Comparison of ENCODE assay signal across 11 mouse cellular contexts in genomic region chr15:100144854-100145824, GRCm38 (mm10).
DNase-seq lines count a peak whose midpoint lies in the region; ATAC-seq and TF ChIP-seq lines count a peak whose summit lies in the region.
"Had no signal": no experiment of that assay in that cellular context is flagged by ENCODE, and none has a peak within 500 bp of the region (broad histone marks: within the 10 kb centered on the region; RNA-seq: fewer than 3 reads in every experiment).

No protein-coding gene starts in this region.

- ATAC-seq in hindbrain, embryonic 15.5 days (ENCODE audit: low FRiP score, low read depth): no peak
- no peak for ATAC-seq in midbrain, postnatal 0 days (ENCODE audit: low FRiP score)
- ATAC-seq in midbrain, embryonic 15.5 days (replicated peaks): no peak
- ATAC-seq in stomach, postnatal 0 days (ENCODE audit: low FRiP score, low TSS enrichment): peak; percentile 75
- ATAC-seq: forebrain, postnatal 0 days had no signal

- H3K9ac ChIP-seq in hindbrain, embryonic 15.5 days: no peak overlapping the region
- no peak overlapping the region for H3K9ac ChIP-seq in midbrain, postnatal 0 days (replicated peaks; ENCODE audit: low read length, poor library complexity, severe bottlenecking)
- H3K9ac ChIP-seq in midbrain, embryonic 15.5 days: no peak overlapping the region
- H3K9ac ChIP-seq in stomach, postnatal 0 days (ENCODE audit: low read length): no peak overlapping the region
- H3K9ac ChIP-seq: forebrain, postnatal 0 days had no signal

- H3K36me3 ChIP-seq in hindbrain, embryonic 15.5 days: 0 out of 2 replicates have a peak, but pooled peaks cover 4% of the 10 kb centered on the region
- peaks cover 23% of the 10 kb centered on the region for H3K36me3 ChIP-seq in hindbrain, embryonic 10.5 days
- no peaks in the 10 kb centered on the region for H3K36me3 ChIP-seq in midbrain, postnatal 0 days (ENCODE audit: insufficient read depth, low read length)
- no peaks in the 10 kb centered on the region for H3K36me3 ChIP-seq in midbrain, embryonic 15.5 days (replicated peaks)
- H3K36me3 ChIP-seq in stomach, postnatal 0 days (ENCODE audit: control insufficient read depth, insufficient read depth, low read length): no peaks in the 10 kb centered on the region; the same call in 1 of the 2 replicates

- peak overlapping the region; percentile 32; the same call in 1 of the 2 replicates for H3K27ac ChIP-seq in hindbrain, embryonic 15.5 days (replicated peaks)
- no peak overlapping the region for H3K27ac ChIP-seq in hindbrain, embryonic 10.5 days
- H3K27ac ChIP-seq in midbrain, postnatal 0 days (ENCODE audit: low read depth, low read length): no peak overlapping the region
- no peak overlapping the region for H3K27ac ChIP-seq in midbrain, embryonic 15.5 days
- H3K27ac ChIP-seq in stomach, postnatal 0 days (replicated peaks): no peak overlapping the region

- DNase-seq in embryo, embryonic 10.5 days (ENCODE audit: low spot score): peak; percentile 15
- DNase-seq in embryo, embryonic 9.5 days (ENCODE audit: extremely low spot score): no peak
- DNase-seq in hindbrain, embryonic 10.5 days (ENCODE audit: low spot score): no peak
- DNase-seq in midbrain, postnatal 0 days (ENCODE audit: low spot score): peak; percentile 43
- DNase-seq in stomach, postnatal 0 days (ENCODE audit: low spot score): peak; percentile 34
- no peak for DNase-seq in gastrocnemius, postnatal 4 days (ENCODE audit: low spot score in 2 of 2)
- DNase-seq: cerebellum, postnatal 10 days; forebrain, postnatal 0 days; lung, postnatal 36 days had no signal

- no peaks in the 10 kb centered on the region for H3K9me3 ChIP-seq in hindbrain, embryonic 15.5 days
- H3K9me3 ChIP-seq in hindbrain, embryonic 10.5 days: no peaks in the 10 kb centered on the region
- H3K9me3 ChIP-seq in midbrain, postnatal 0 days (ENCODE audit: low read length): no peaks in the 10 kb centered on the region
- H3K9me3 ChIP-seq in midbrain, embryonic 15.5 days: no peaks in the 10 kb centered on the region
- no peaks in the 10 kb centered on the region for H3K9me3 ChIP-seq in stomach, postnatal 0 days (ENCODE audit: control insufficient read depth, low read length)

- TF ChIP-seq CTCF in midbrain, postnatal 0 days (IDR thresholded peaks at IDR 0.05): no peak
- TF ChIP-seq CTCF in stomach, postnatal 0 days (IDR thresholded peaks at IDR 0.05; ENCODE audit: low read depth): peak; percentile 49

- no peak overlapping the region for H3K4me3 ChIP-seq in hindbrain, embryonic 15.5 days
- H3K4me3 ChIP-seq in hindbrain, embryonic 10.5 days: no peak overlapping the region
- no peak overlapping the region for H3K4me3 ChIP-seq in midbrain, postnatal 0 days (ENCODE audit: low read depth, low read length)
- H3K4me3 ChIP-seq in midbrain, embryonic 15.5 days: no peak overlapping the region
- H3K4me3 ChIP-seq in stomach, postnatal 0 days (ENCODE audit: low read depth, low read length): no peak overlapping the region

- WGBS in hindbrain, embryonic 15.5 days: 60% methylated on average over 15 of the region's 15 CpGs
- WGBS in hindbrain, embryonic 10.5 days: 81% methylated on average over 15 of the region's 15 CpGs
- WGBS in midbrain, postnatal 0 days: 57% methylated on average over 15 of the region's 15 CpGs
- 59% methylated on average over 15 of the region's 15 CpGs for WGBS in midbrain, embryonic 15.5 days
- 59% methylated on average over 15 of the region's 15 CpGs for WGBS in stomach, postnatal 0 days

- no peaks in the 10 kb centered on the region for H3K27me3 ChIP-seq in hindbrain, embryonic 15.5 days
- no peaks in the 10 kb centered on the region for H3K27me3 ChIP-seq in hindbrain, embryonic 10.5 days (ENCODE audit: insufficient read depth, poor library complexity, severe bottlenecking)
- H3K27me3 ChIP-seq in midbrain, postnatal 0 days (ENCODE audit: insufficient read depth, low read length): no peaks in the 10 kb centered on the region
- H3K27me3 ChIP-seq in midbrain, embryonic 15.5 days (replicated peaks): no peaks in the 10 kb centered on the region
- no peaks in the 10 kb centered on the region for H3K27me3 ChIP-seq in stomach, postnatal 0 days (ENCODE audit: control insufficient read depth, insufficient read depth, low read length)

- TF ChIP-seq EP300 in stomach, postnatal 0 days (optimal IDR thresholded peaks at IDR 0.05): no peak

- H3K4me2 ChIP-seq in hindbrain, embryonic 15.5 days: no peak overlapping the region
- H3K4me2 ChIP-seq in midbrain, postnatal 0 days (ENCODE audit: low read depth, low read length, poor library complexity, severe bottlenecking): no peak overlapping the region
- no peak overlapping the region for H3K4me2 ChIP-seq in midbrain, embryonic 15.5 days
- H3K4me2 ChIP-seq in stomach, postnatal 0 days (replicated peaks; ENCODE audit: low read depth): no peak overlapping the region

- peaks cover 24% of the 10 kb centered on the region for H3K4me1 ChIP-seq in hindbrain, embryonic 15.5 days (replicated peaks)
- H3K4me1 ChIP-seq in hindbrain, embryonic 10.5 days (replicated peaks): peaks cover 4% of the 10 kb centered on the region; the same call in 1 of the 2 replicates
- no peaks in the 10 kb centered on the region for H3K4me1 ChIP-seq in midbrain, postnatal 0 days (ENCODE audit: insufficient read depth, low read length)
- H3K4me1 ChIP-seq in midbrain, embryonic 15.5 days: peaks cover 8% of the 10 kb centered on the region; the same call in 1 of the 2 replicates
- no peaks in the 10 kb centered on the region for H3K4me1 ChIP-seq in stomach, postnatal 0 days (replicated peaks; ENCODE audit: control insufficient read depth, insufficient read depth)

Comparison
In these comparisons a context has a peak if more than half of its experiments do, and no peak if none do; other contexts are left out.
1. DNase-seq: peak in embryo, embryonic 10.5 days (single experiment), midbrain, postnatal 0 days (single experiment) and stomach, postnatal 0 days (single experiment); none in embryo, embryonic 9.5 days (single experiment), hindbrain, embryonic 10.5 days (single experiment) and gastrocnemius, postnatal 4 days (0 of 2).